Mouse (Mus musculus) ES-Bruce4 (cell line): ENCODE data around the gene Tnfrsf14.

Source experiments
- CTCF ChIP-seq: IDR thresholded peaks from one replicate; pipeline ENCODE4 v1.8.1; 2011; ENCODE audit warnings: low read depth, low read length
- EP300 ChIP-seq: IDR thresholded peaks from 2 replicates; pipeline ENCODE4 v1.6.1; 2011; ENCODE audit warnings: low read depth, low read length; ENCODE audit not compliant: insufficient read depth
- POLR2A ChIP-seq: IDR thresholded peaks from one replicate; pipeline ENCODE4 v1.8.1; 2011; ENCODE audit warnings: low read length; ENCODE audit not compliant: insufficient read depth

- TF ChIP-seq POLR2A (no peak), CTCF (no peak), EP300 (no peak)
Observed at GRCm38 (mm10) chr4:154926969-154927898, 1.1 kb downstream of the Tnfrsf14 start.
